Comparison of ENCODE assay signal across 8 mouse cellular contexts in genomic region chr10:116949111-116950008, GRCm38 (mm10). TPM values are rescaled to one million over a fixed set of nuclear protein-coding genes. Genes with fewer than 3 reads are reported as not detected.
DNase-seq lines count a peak whose midpoint lies in the region; ATAC-seq and TF ChIP-seq lines count a peak whose summit lies in the region.

No protein-coding gene starts in this region.

- H3K4me2 ChIP-seq in hindbrain, embryonic 12.5 days (replicated peaks): peak overlapping the region; percentile 64
- peak overlapping the region; percentile 69 for H3K4me2 ChIP-seq in limb, embryonic 13.5 days (replicated peaks)
- H3K4me2 ChIP-seq in midbrain, postnatal 0 days (ENCODE audit: low read depth, low read length, poor library complexity, severe bottlenecking): peak overlapping the region; percentile 51

- TF ChIP-seq CTCF in midbrain, postnatal 0 days (IDR thresholded peaks at IDR 0.05): no peak
- TF ChIP-seq CTCF in thymus, adult 2 months (IDR thresholded peaks at IDR 0.05; ENCODE audit: borderline replicate concordance, control insufficient read depth, extremely low read depth, insufficient read depth, low read length, poor library complexity): no peak

- H3K27me3 ChIP-seq in heart, embryonic 10.5 days (ENCODE audit: insufficient read depth, poor library complexity, severe bottlenecking): no peaks in the 10 kb centered on the region
- H3K27me3 ChIP-seq in hindbrain, embryonic 12.5 days: no peaks in the 10 kb centered on the region
- no peaks in the 10 kb centered on the region for H3K27me3 ChIP-seq in limb, embryonic 13.5 days
- H3K27me3 ChIP-seq in midbrain, postnatal 0 days (ENCODE audit: insufficient read depth, low read length): no peaks in the 10 kb centered on the region
- no peaks in the 10 kb centered on the region for H3K27me3 ChIP-seq in thymus, adult 2 months (ENCODE audit: control insufficient read depth, insufficient read depth, low read length)

- 0 out of 2 replicates have a peak, but pooled peaks cover 7% of the 10 kb centered on the region for H3K36me3 ChIP-seq in heart, embryonic 10.5 days
- no peaks in the 10 kb centered on the region for H3K36me3 ChIP-seq in hindbrain, embryonic 12.5 days
- H3K36me3 ChIP-seq in limb, embryonic 13.5 days: 0 out of 2 replicates have a peak, but pooled peaks cover 3% of the 10 kb centered on the region
- H3K36me3 ChIP-seq in midbrain, postnatal 0 days (ENCODE audit: insufficient read depth, low read length): no peaks in the 10 kb centered on the region
- no peaks in the 10 kb centered on the region for H3K36me3 ChIP-seq in thymus, adult 2 months (ENCODE audit: control insufficient read depth, insufficient read depth, low read length)

- ATAC-seq in hindbrain, embryonic 12.5 days (ENCODE audit: low FRiP score): no peak; the same call in none of the 2 replicates
- no peak for ATAC-seq in limb, embryonic 13.5 days (ENCODE audit: low FRiP score, low read depth)
- peak; percentile 29 for ATAC-seq in midbrain, postnatal 0 days (ENCODE audit: low FRiP score)

- intact Hi-C loops in heart, postnatal 14 days (cut with DNase I): loop anchor here (5.0 to 10.0 kb wide), 2 partner anchors 85 to 258 kb away; no protein-coding TSS in a partner anchor

- WGBS in heart, embryonic 10.5 days: 4% methylated on average over 44 of the region's 44 CpGs
- 2% methylated on average over 43 of the region's 44 CpGs for WGBS in hindbrain, embryonic 12.5 days
- under 1% methylated on average over 44 of the region's 44 CpGs for WGBS in limb, embryonic 13.5 days
- under 1% methylated on average over 43 of the region's 44 CpGs for WGBS in midbrain, postnatal 0 days
- 9% methylated on average over 44 of the region's 44 CpGs for WGBS in thymus, adult 2 months

- no peak for DNase-seq in heart, embryonic 10.5 days (ENCODE audit: low spot score)
- no peak for DNase-seq in heart, postnatal 14 days
- peak; percentile 35 for DNase-seq in T-cell, adult 2 months (ENCODE audit: low spot score)
- DNase-seq in embryo, embryonic 11 days: peak; percentile 57
- peak; percentile 38 for DNase-seq in midbrain, postnatal 0 days (ENCODE audit: low spot score)
- DNase-seq in thymus, adult 2 months: peak; percentile 46

- H3K9me3 ChIP-seq in heart, embryonic 10.5 days: no peaks in the 10 kb centered on the region
- H3K9me3 ChIP-seq in hindbrain, embryonic 12.5 days (replicated peaks): no peaks in the 10 kb centered on the region
- no peaks in the 10 kb centered on the region for H3K9me3 ChIP-seq in limb, embryonic 13.5 days
- no peaks in the 10 kb centered on the region for H3K9me3 ChIP-seq in midbrain, postnatal 0 days (ENCODE audit: low read length)

- peak overlapping the region; percentile 93 for H3K27ac ChIP-seq in heart, embryonic 10.5 days
- peak overlapping the region; percentile 94 for H3K27ac ChIP-seq in hindbrain, embryonic 12.5 days
- H3K27ac ChIP-seq in limb, embryonic 13.5 days: peak overlapping the region; percentile 70
- H3K27ac ChIP-seq in midbrain, postnatal 0 days (ENCODE audit: low read depth, low read length): peak overlapping the region; percentile 68
- no peak overlapping the region for H3K27ac ChIP-seq in thymus, adult 2 months (ENCODE audit: control insufficient read depth, insufficient read depth, low read length)

- peak overlapping the region; percentile 92 for H3K9ac ChIP-seq in hindbrain, embryonic 12.5 days
- peak overlapping the region; percentile 84 for H3K9ac ChIP-seq in limb, embryonic 13.5 days
- peak overlapping the region; percentile 70 for H3K9ac ChIP-seq in midbrain, postnatal 0 days (replicated peaks; ENCODE audit: low read length, poor library complexity, severe bottlenecking)

- TF ChIP-seq POLR2A in thymus, adult 2 months (IDR thresholded peaks at IDR 0.05; ENCODE audit: control insufficient read depth, extremely low read depth, insufficient read depth, low read length, poor library complexity): no peak

- peaks cover 44% of the 10 kb centered on the region for H3K4me1 ChIP-seq in heart, embryonic 10.5 days
- H3K4me1 ChIP-seq in hindbrain, embryonic 12.5 days: peaks cover 21% of the 10 kb centered on the region
- H3K4me1 ChIP-seq in limb, embryonic 13.5 days: peaks cover 47% of the 10 kb centered on the region
- peaks cover 2% of the 10 kb centered on the region; the same call in 1 of the 2 replicates for H3K4me1 ChIP-seq in midbrain, postnatal 0 days (ENCODE audit: insufficient read depth, low read length)
- H3K4me1 ChIP-seq in thymus, adult 2 months (replicated peaks; ENCODE audit: control insufficient read depth, insufficient read depth, low read length): peaks cover 8% of the 10 kb centered on the region

- H3K4me3 ChIP-seq in heart, embryonic 10.5 days: peak overlapping the region; percentile 91
- peak overlapping the region; percentile 74 for H3K4me3 ChIP-seq in hindbrain, embryonic 12.5 days
- peak overlapping the region; percentile 78 for H3K4me3 ChIP-seq in limb, embryonic 13.5 days
- peak overlapping the region; percentile 69 for H3K4me3 ChIP-seq in midbrain, postnatal 0 days (ENCODE audit: low read depth, low read length)
- peak overlapping the region; percentile 62 for H3K4me3 ChIP-seq in thymus, adult 2 months (ENCODE audit: control insufficient read depth, insufficient read depth, low read length)

RNA-seq across cellular contexts. Expression of gene Rab3ip, which starts 1.2 kb away (rescaled TPM):
- polyA plus RNA-seq in heart, embryonic 10.5 days (2016; fragmentation: Nextera tagmentation; extraction: Ambion mirVana): 46.0 and 61.0 TPM in 2 replicates
- 10 to 100 TPM; 78.8 to 87.1 TPM for total RNA-seq in heart, postnatal 14 days (2021)
- polyA plus RNA-seq in hindbrain, embryonic 12.5 days (2016; fragmentation: Nextera tagmentation; extraction: Ambion mirVana): 40.4 and 44.1 TPM in 2 replicates
- polyA plus RNA-seq in limb, embryonic 13.5 days (2015; fragmentation: Nextera tagmentation; extraction: Ambion mirVana): 38.6 and 40.4 TPM in 2 replicates
- 99.8 and 142 TPM in 2 replicates for total RNA-seq in midbrain, postnatal 0 days (2014; rRNA removed)
- polyA plus RNA-seq in midbrain, postnatal 0 days (2015; fragmentation: Nextera tagmentation; extraction: Ambion mirVana): 34.4 and 34.6 TPM in 2 replicates
- polyA plus RNA-seq in thymus, adult 2 months (2012; rRNA removed): 138 and 151 TPM in 2 replicates

RNA-seq across cellular contexts. Expression of gene Gm10271, which starts 23.0 kb away (rescaled TPM):
- not detected in 2 replicates for polyA plus RNA-seq in heart, embryonic 10.5 days (2016; fragmentation: Nextera tagmentation; extraction: Ambion mirVana)
- not detected for total RNA-seq in heart, postnatal 14 days (2021)
- not detected in 2 replicates for polyA plus RNA-seq in hindbrain, embryonic 12.5 days (2016; fragmentation: Nextera tagmentation; extraction: Ambion mirVana)
- not detected in 2 replicates for polyA plus RNA-seq in limb, embryonic 13.5 days (2015; fragmentation: Nextera tagmentation; extraction: Ambion mirVana)
- total RNA-seq in midbrain, postnatal 0 days (2014; rRNA removed): not detected in 2 replicates
- not detected in 2 replicates for polyA plus RNA-seq in midbrain, postnatal 0 days (2015; fragmentation: Nextera tagmentation; extraction: Ambion mirVana)
- polyA plus RNA-seq in thymus, adult 2 months (2012; rRNA removed): not detected in 2 replicates

RNA-seq across cellular contexts. Expression of gene Best3, which starts 36.8 kb away (rescaled TPM):
- 0.18 and 0.20 TPM in 2 replicates for polyA plus RNA-seq in heart, embryonic 10.5 days (2016; fragmentation: Nextera tagmentation; extraction: Ambion mirVana)
- total RNA-seq in heart, postnatal 14 days (2021): 1 to 10 TPM; 2.5 TPM
- 0.22 and 0.53 TPM in 2 replicates for polyA plus RNA-seq in hindbrain, embryonic 12.5 days (2016; fragmentation: Nextera tagmentation; extraction: Ambion mirVana)
- 0.82 and 1.0 TPM in 2 replicates for polyA plus RNA-seq in limb, embryonic 13.5 days (2015; fragmentation: Nextera tagmentation; extraction: Ambion mirVana)
- 0.27 TPM in 1 of 2 replicates, not detected in the other for total RNA-seq in midbrain, postnatal 0 days (2014; rRNA removed)
- polyA plus RNA-seq in midbrain, postnatal 0 days (2015; fragmentation: Nextera tagmentation; extraction: Ambion mirVana): 0.11 and 0.13 TPM in 2 replicates
- 0.11 TPM in 1 of 2 replicates, not detected in the other for polyA plus RNA-seq in thymus, adult 2 months (2012; rRNA removed)

RNA-seq across cellular contexts. Expression of gene Myrfl, which starts 52.6 kb away (rescaled TPM):
- polyA plus RNA-seq in heart, embryonic 10.5 days (2016; fragmentation: Nextera tagmentation; extraction: Ambion mirVana): 0.33 and 0.49 TPM in 2 replicates
- under 1 TPM; 0.72 to 0.76 TPM for total RNA-seq in heart, postnatal 14 days (2021)
- polyA plus RNA-seq in hindbrain, embryonic 12.5 days (2016; fragmentation: Nextera tagmentation; extraction: Ambion mirVana): 0.17 TPM in 1 of 2 replicates, not detected in the other
- 0.09 and 0.20 TPM in 2 replicates for polyA plus RNA-seq in limb, embryonic 13.5 days (2015; fragmentation: Nextera tagmentation; extraction: Ambion mirVana)
- total RNA-seq in midbrain, postnatal 0 days (2014; rRNA removed): 0.11 TPM in 1 of 2 replicates, not detected in the other
- 0.09 TPM in 2 replicates for polyA plus RNA-seq in midbrain, postnatal 0 days (2015; fragmentation: Nextera tagmentation; extraction: Ambion mirVana)
- polyA plus RNA-seq in thymus, adult 2 months (2012; rRNA removed): 0.12 and 0.22 TPM in 2 replicates

Comparison
In these comparisons a context has a peak if more than half of its experiments do, and no peak if none do; other contexts are left out.
1. DNase-seq: peak in T-cell, adult 2 months (single experiment), embryo, embryonic 11 days (single experiment), midbrain, postnatal 0 days (single experiment) and thymus, adult 2 months (single experiment); none in heart, embryonic 10.5 days (single experiment) and heart, postnatal 14 days (0 of 2).
2. Peak in every context shown above with its lines, with median percentiles within 50 percentile points of each other: H3K4me3 ChIP-seq, H3K4me2 ChIP-seq and H3K9ac ChIP-seq.